Mouse (Mus musculus): Measurements from ENCODE around the gene Vmn2r22. TPM values are rescaled to one million over a fixed set of nuclear protein-coding genes. Genes with fewer than 3 reads are reported as not detected.
"Not testable (repeated sequence)": the region's sequence is repeated elsewhere in the genome, so short reads cannot be mapped to it uniquely, and the experiment has no call there.

Vmn2r22 gene
- not detected in 2 replicates for polyA plus RNA-seq (2014; fragmentation: Nextera tagmentation; extraction: Ambion mirVana)

GRCm38 (mm10) chr6:123650625-123651024, at the start of gene Vmn2r22:
Vmn2r22 (minus strand) TSS chr6:123650725.
- H3K27ac ChIP-seq (replicated peaks; ENCODE audit: low read depth, low read length); H3K4me2 ChIP-seq (ENCODE audit: low read depth, severe bottlenecking); H3K9ac ChIP-seq (ENCODE audit: low read length); H3K4me1 ChIP-seq (ENCODE audit: control insufficient read depth, insufficient read depth, low read length); DNase-seq (ENCODE audit: low spot score); H3K27me3 ChIP-seq (ENCODE audit: control insufficient read depth, insufficient read depth, low read length); H3K4me3 ChIP-seq (ENCODE audit: low read depth, low read length); H3K9me3 ChIP-seq (ENCODE audit: control insufficient read depth, low read length); H3K36me3 ChIP-seq (ENCODE audit: control insufficient read depth, insufficient read depth, low read length); ATAC-seq (ENCODE audit: insufficient number of reproducible peaks, low FRiP score, low TSS enrichment, low read depth): not testable (repeated sequence)
- WGBS = 76% methylated on average over 3 of the region's 3 CpGs

- Histone ChIP-seq H3K4me3 (ENCODE audit: low read depth, low read length) (no peak overlapping the region), H3K27me3 (ENCODE audit: control insufficient read depth, insufficient read depth, low read length) (no peaks in the 10 kb centered on the region), H3K27ac (replicated peaks; ENCODE audit: low read depth, low read length) (no peak overlapping the region), H3K4me2 (ENCODE audit: low read depth, severe bottlenecking) (no peak overlapping the region), H3K4me1 (ENCODE audit: control insufficient read depth, insufficient read depth, low read length) (no peaks in the 10 kb centered on the region), H3K36me3 (ENCODE audit: control insufficient read depth, insufficient read depth, low read length) (no peaks in the 10 kb centered on the region), H3K9me3 (ENCODE audit: control insufficient read depth, low read length) (no peaks in the 10 kb centered on the region), H3K9ac (ENCODE audit: low read length) (no peak overlapping the region)
- no peak for DNase-seq (ENCODE audit: low spot score)
- ATAC-seq (ENCODE audit: insufficient number of reproducible peaks, low FRiP score, low TSS enrichment, low read depth) = no peak
These were observed 46.7 kb upstream of the Vmn2r22 start for GRCm38 (mm10) chr6:123697213-123697612.

- not testable (repeated sequence) for H3K4me1 ChIP-seq (ENCODE audit: control insufficient read depth, insufficient read depth, low read length); H3K9me3 ChIP-seq (ENCODE audit: control insufficient read depth, low read length); ATAC-seq (ENCODE audit: insufficient number of reproducible peaks, low FRiP score, low TSS enrichment, low read depth); DNase-seq (ENCODE audit: low spot score); H3K4me2 ChIP-seq (ENCODE audit: low read depth, severe bottlenecking); H3K27me3 ChIP-seq (ENCODE audit: control insufficient read depth, insufficient read depth, low read length); H3K9ac ChIP-seq (ENCODE audit: low read length); H3K4me3 ChIP-seq (ENCODE audit: low read depth, low read length); H3K27ac ChIP-seq (replicated peaks; ENCODE audit: low read depth, low read length); H3K36me3 ChIP-seq (ENCODE audit: control insufficient read depth, insufficient read depth, low read length)
- WGBS = 75% methylated on average over 1 of the region's 1 CpGs
These were observed 46.1 kb upstream of the Vmn2r22 start for GRCm38 (mm10) chr6:123696639-123697038.

- Histone ChIP-seq H3K4me1 (ENCODE audit: control insufficient read depth, insufficient read depth, low read length) (no peaks in the 10 kb centered on the region), H3K36me3 (ENCODE audit: control insufficient read depth, insufficient read depth, low read length) (no peaks in the 10 kb centered on the region), H3K4me2 (ENCODE audit: low read depth, severe bottlenecking) (no peak overlapping the region), H3K4me3 (ENCODE audit: low read depth, low read length) (no peak overlapping the region), H3K27ac (replicated peaks; ENCODE audit: low read depth, low read length) (no peak overlapping the region), H3K9ac (ENCODE audit: low read length) (no peak overlapping the region), H3K27me3 (ENCODE audit: control insufficient read depth, insufficient read depth, low read length) (no peaks in the 10 kb centered on the region), H3K9me3 (ENCODE audit: control insufficient read depth, low read length) (no peaks in the 10 kb centered on the region)
- no peak for ATAC-seq (ENCODE audit: insufficient number of reproducible peaks, low FRiP score, low TSS enrichment, low read depth)
- 70% methylated on average over 6 of the region's 6 CpGs for WGBS
- DNase-seq (ENCODE audit: low spot score) = no peak
These were observed 6.5 kb upstream of the Vmn2r22 start for GRCm38 (mm10) chr6:123657040-123657439.

- not testable (repeated sequence) for DNase-seq (ENCODE audit: low spot score); H3K27ac ChIP-seq (replicated peaks; ENCODE audit: low read depth, low read length); H3K9me3 ChIP-seq (ENCODE audit: control insufficient read depth, low read length); H3K27me3 ChIP-seq (ENCODE audit: control insufficient read depth, insufficient read depth, low read length); H3K9ac ChIP-seq (ENCODE audit: low read length); H3K4me1 ChIP-seq (ENCODE audit: control insufficient read depth, insufficient read depth, low read length); H3K4me2 ChIP-seq (ENCODE audit: low read depth, severe bottlenecking); H3K36me3 ChIP-seq (ENCODE audit: control insufficient read depth, insufficient read depth, low read length); ATAC-seq (ENCODE audit: insufficient number of reproducible peaks, low FRiP score, low TSS enrichment, low read depth); H3K4me3 ChIP-seq (ENCODE audit: low read depth, low read length)
- WGBS = 81% methylated on average over 4 of the region's 4 CpGs
These were observed 11.1 kb downstream of the Vmn2r22 start for GRCm38 (mm10) chr6:123639394-123639793.

GRCm38 (mm10) chr6:123623784-123624183, 26.7 kb downstream of the Vmn2r22 start:
- not testable (repeated sequence) for H3K9me3 ChIP-seq (ENCODE audit: control insufficient read depth, low read length); DNase-seq (ENCODE audit: low spot score); H3K27me3 ChIP-seq (ENCODE audit: control insufficient read depth, insufficient read depth, low read length); H3K4me3 ChIP-seq (ENCODE audit: low read depth, low read length); H3K36me3 ChIP-seq (ENCODE audit: control insufficient read depth, insufficient read depth, low read length); ATAC-seq (ENCODE audit: insufficient number of reproducible peaks, low FRiP score, low TSS enrichment, low read depth); H3K4me1 ChIP-seq (ENCODE audit: control insufficient read depth, insufficient read depth, low read length); H3K27ac ChIP-seq (replicated peaks; ENCODE audit: low read depth, low read length); H3K4me2 ChIP-seq (ENCODE audit: low read depth, severe bottlenecking); H3K9ac ChIP-seq (ENCODE audit: low read length)
- no CpG with 5 or more reads among the region's 2 CpGs for WGBS

GRCm38 (mm10) chr6:123588368-123588767, 62.2 kb downstream of the Vmn2r22 start:
- not testable (repeated sequence) for H3K36me3 ChIP-seq (ENCODE audit: control insufficient read depth, insufficient read depth, low read length); DNase-seq (ENCODE audit: low spot score); ATAC-seq (ENCODE audit: insufficient number of reproducible peaks, low FRiP score, low TSS enrichment, low read depth); H3K4me3 ChIP-seq (ENCODE audit: low read depth, low read length); H3K4me1 ChIP-seq (ENCODE audit: control insufficient read depth, insufficient read depth, low read length); H3K4me2 ChIP-seq (ENCODE audit: low read depth, severe bottlenecking); H3K27me3 ChIP-seq (ENCODE audit: control insufficient read depth, insufficient read depth, low read length); H3K9ac ChIP-seq (ENCODE audit: low read length); H3K9me3 ChIP-seq (ENCODE audit: control insufficient read depth, low read length); H3K27ac ChIP-seq (replicated peaks; ENCODE audit: low read depth, low read length)
- WGBS = no CpG with 5 or more reads among the region's 5 CpGs

- ATAC-seq (ENCODE audit: insufficient number of reproducible peaks, low FRiP score, low TSS enrichment, low read depth); H3K27ac ChIP-seq (replicated peaks; ENCODE audit: low read depth, low read length); H3K4me1 ChIP-seq (ENCODE audit: control insufficient read depth, insufficient read depth, low read length); H3K27me3 ChIP-seq (ENCODE audit: control insufficient read depth, insufficient read depth, low read length); H3K36me3 ChIP-seq (ENCODE audit: control insufficient read depth, insufficient read depth, low read length); H3K9ac ChIP-seq (ENCODE audit: low read length); H3K9me3 ChIP-seq (ENCODE audit: control insufficient read depth, low read length); H3K4me3 ChIP-seq (ENCODE audit: low read depth, low read length); H3K4me2 ChIP-seq (ENCODE audit: low read depth, severe bottlenecking); DNase-seq (ENCODE audit: low spot score): not testable (repeated sequence)
- WGBS = no CpG with 5 or more reads among the region's 2 CpGs
These were observed 62.7 kb downstream of the Vmn2r22 start for GRCm38 (mm10) chr6:123587796-123588328.

- not testable (repeated sequence) for H3K9me3 ChIP-seq (ENCODE audit: control insufficient read depth, low read length); ATAC-seq (ENCODE audit: insufficient number of reproducible peaks, low FRiP score, low TSS enrichment, low read depth); H3K4me1 ChIP-seq (ENCODE audit: control insufficient read depth, insufficient read depth, low read length); H3K9ac ChIP-seq (ENCODE audit: low read length); H3K36me3 ChIP-seq (ENCODE audit: control insufficient read depth, insufficient read depth, low read length); H3K27me3 ChIP-seq (ENCODE audit: control insufficient read depth, insufficient read depth, low read length); H3K27ac ChIP-seq (replicated peaks; ENCODE audit: low read depth, low read length); H3K4me2 ChIP-seq (ENCODE audit: low read depth, severe bottlenecking); DNase-seq (ENCODE audit: low spot score); H3K4me3 ChIP-seq (ENCODE audit: low read depth, low read length)
- WGBS = no CpG with 5 or more reads among the region's 1 CpGs
These were observed 66.5 kb downstream of the Vmn2r22 start for GRCm38 (mm10) chr6:123583988-123584387.
